Mouse (Mus musculus) midbrain, embryonic 13.5 days (tissue): ENCODE data around the gene Madd. TPM values are rescaled to one million over a fixed set of nuclear protein-coding genes. Genes with fewer than 3 reads are reported as not detected.

Experiments used
- ATAC-seq: fragments of 200-750 bp; cut with Nextera tagmentation; 2 replicates; pipeline ENCODE4 v1.8.0; 2017; ENCODE audit warnings: mild to moderate bottlenecking, moderate TSS enrichment, moderate library complexity
- H3K27ac ChIP-seq: fragments of 300-500 bp; sonication (generic); 2 replicates; pipeline ENCODE4 v1.5.1; 2015; ENCODE audit warnings: inconsistent platforms, mild to moderate bottlenecking, moderate library complexity
- H3K27me3 ChIP-seq: fragments of 300-500 bp; sonication (generic); 2 replicates; pipeline ENCODE4 v1.6.1; 2015; ENCODE audit warnings: mild to moderate bottlenecking, inconsistent platforms
- H3K36me3 ChIP-seq: fragments of 300-500 bp; sonication (generic); 2 replicates; pipeline ENCODE4 v1.6.1; 2015; ENCODE audit warnings: mild to moderate bottlenecking, inconsistent platforms
- H3K4me1 ChIP-seq: fragments of 300-500 bp; sonication (generic); replicated peaks from 2 replicates; pipeline ENCODE4 v1.6.1; 2015; ENCODE audit warnings: inconsistent platforms
- H3K4me2 ChIP-seq: fragments of 300-500 bp; sonication (generic); replicated peaks from 2 replicates; pipeline ENCODE4 v1.6.1; 2015; ENCODE audit warnings: moderate library complexity, mild to moderate bottlenecking, inconsistent platforms
- H3K4me3 ChIP-seq: fragments of 300-500 bp; sonication (generic); replicated peaks from 2 replicates; pipeline ENCODE4 v1.5.1; 2015; ENCODE audit warnings: mild to moderate bottlenecking, inconsistent platforms
- H3K9ac ChIP-seq: fragments of 300-500 bp; sonication (generic); replicated peaks from 2 replicates; pipeline ENCODE4 v1.6.1; 2015; ENCODE audit warnings: mild to moderate bottlenecking, inconsistent platforms
- H3K9me3 ChIP-seq: fragments of 300-500 bp; sonication (generic); 2 replicates; pipeline ENCODE4 v1.6.1; 2016; ENCODE audit warnings: mild to moderate bottlenecking, inconsistent platforms
- WGBS: fragments of 180-500 bp; shearing (Covaris S2); methylation state at CpG from one replicate; pipeline ENCODE4 v1.1.7; 2015; 5-methylcytosine and 5-hydroxymethylcytosine counted together
- polyA plus RNA-seq: library from polyadenylated mRNA; unstranded; fragments of >200 nt; fragmentation: Nextera tagmentation; extraction: Ambion mirVana; gene quantifications from 2 replicates; pipeline ENCODE4 v1.2.1, GENCODE M21; 2015

Gene Madd
- polyA plus RNA-seq, 1 experiment from 2014 or later = 58.0 TPM

GRCm38 (mm10) chr2:91194624-91195332 is 11.1 kb upstream of the Madd start:
- Histone ChIP-seq H3K9me3 (no peaks in the 10 kb centered on the region), H3K27me3 (no peaks in the 10 kb centered on the region), H3K27ac (no peak overlapping the region), H3K4me2 (peak overlapping the region; percentile 56), H3K36me3 (no peaks in the 10 kb centered on the region), H3K4me3 (peak overlapping the region; percentile 28), H3K4me1 (peaks cover 9% of the 10 kb centered on the region; the same call in 1 of the 2 replicates), H3K9ac (peak overlapping the region; percentile 58)
- peak; percentile 88 for ATAC-seq
- 2% methylated on average over 27 of the region's 27 CpGs for WGBS

GRCm38 (mm10) chr2:91190501-91190900 is 6.9 kb upstream of the Madd start:
- Histone ChIP-seq H3K4me3 (no peak overlapping the region), H3K9me3 (no peaks in the 10 kb centered on the region), H3K4me1 (peaks cover 9% of the 10 kb centered on the region; the same call in 1 of the 2 replicates), H3K27ac (no peak overlapping the region), H3K4me2 (no peak overlapping the region), H3K27me3 (no peaks in the 10 kb centered on the region), H3K9ac (no peak overlapping the region), H3K36me3 (no peaks in the 10 kb centered on the region)
- 90% methylated on average over 16 of the region's 16 CpGs for WGBS
- no peak for ATAC-seq

DNA sequence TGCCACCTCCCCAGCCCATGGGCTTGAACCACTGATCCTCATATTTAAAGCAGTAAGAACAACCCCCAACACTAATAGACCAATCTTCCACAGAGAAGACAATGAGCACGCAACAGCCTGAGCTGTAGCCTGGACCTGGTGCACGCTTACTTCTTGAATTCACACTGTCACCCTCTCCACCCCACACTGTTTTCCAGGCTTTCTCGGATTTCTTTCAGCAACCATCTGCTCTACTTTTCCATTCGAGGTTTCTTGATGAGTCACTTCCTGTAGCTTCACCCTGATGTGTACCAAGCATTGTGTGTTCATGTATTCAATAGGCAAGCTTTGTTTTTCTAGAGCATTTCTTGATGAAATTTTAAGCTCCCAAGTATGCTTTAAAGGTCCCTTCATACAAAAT is 3.8 kb upstream of the Madd start:
- H3K9ac ChIP-seq = no peak overlapping the region
- WGBS = 79% methylated on average over 4 of the region's 4 CpGs
- H3K9me3 ChIP-seq = no peaks in the 10 kb centered on the region

DNA sequence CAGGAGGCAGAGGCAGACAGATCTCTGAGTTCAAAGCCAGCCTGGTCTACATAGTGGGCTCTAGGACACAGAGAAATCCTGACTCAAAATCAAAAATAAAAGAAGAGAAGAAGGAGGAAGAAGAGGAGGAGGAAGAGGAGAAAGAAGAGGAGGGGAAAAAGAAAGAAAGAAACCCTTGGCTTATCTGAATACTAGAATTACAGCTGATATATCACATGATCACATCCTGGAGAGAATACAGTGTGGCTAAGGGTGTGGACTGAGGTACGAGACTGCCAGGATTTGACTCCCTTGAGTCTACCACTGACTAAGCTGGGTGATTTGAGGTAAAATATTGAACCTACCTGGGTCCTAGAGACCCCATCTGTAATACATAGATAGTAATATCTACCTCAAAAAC is 2.6 kb upstream of the Madd start:
- Histone ChIP-seq H3K9me3 (no peaks in the 10 kb centered on the region), H3K4me3 (no peak overlapping the region), H3K36me3 (no peaks in the 10 kb centered on the region), H3K27ac (no peak overlapping the region), H3K4me1 (peaks cover 14% of the 10 kb centered on the region), H3K4me2 (no peak overlapping the region), H3K27me3 (no peaks in the 10 kb centered on the region), H3K9ac (no peak overlapping the region)
- ATAC-seq = no peak
- 90% methylated on average over 1 of the region's 1 CpGs for WGBS

More for the DNA sequence above, 3.8 kb upstream of the Madd start:
- no peak for ATAC-seq
- H3K4me1 ChIP-seq = peaks cover 5% of the 10 kb centered on the region
- no peak overlapping the region for H3K4me3 ChIP-seq
- H3K27me3 ChIP-seq = no peaks in the 10 kb centered on the region
- H3K27ac ChIP-seq = no peak overlapping the region
- H3K36me3 ChIP-seq = no peaks in the 10 kb centered on the region
- no peak overlapping the region for H3K4me2 ChIP-seq

- peaks cover 29% of the 10 kb centered on the region for H3K4me1 ChIP-seq
- H3K4me2 ChIP-seq = peak overlapping the region; percentile 66
- H3K27me3 ChIP-seq = no peaks in the 10 kb centered on the region
- H3K9ac ChIP-seq = peak overlapping the region; percentile 89
- ATAC-seq = peak; percentile 95
- peak overlapping the region; percentile 96 for H3K27ac ChIP-seq
- H3K4me3 ChIP-seq = peak overlapping the region; percentile 88
- peaks cover 7% of the 10 kb centered on the region for H3K36me3 ChIP-seq
- no peaks in the 10 kb centered on the region for H3K9me3 ChIP-seq
- under 1% methylated on average over 9 of the region's 9 CpGs for WGBS
Measured at GRCm38 (mm10) chr2:91183148-91183513, 506 bp downstream of the Madd start.

GRCm38 (mm10) chr2:91182405-91183147 is 1.1 kb downstream of the Madd start:
- Histone ChIP-seq H3K27me3 (no peaks in the 10 kb centered on the region), H3K9ac (peak overlapping the region; percentile 89), H3K9me3 (no peaks in the 10 kb centered on the region), H3K4me1 (peaks cover 29% of the 10 kb centered on the region), H3K27ac (peak overlapping the region; percentile 96), H3K4me2 (peak overlapping the region; percentile 66), H3K4me3 (peak overlapping the region; percentile 88), H3K36me3 (peaks cover 13% of the 10 kb centered on the region)
- ATAC-seq = peak; percentile 99
- WGBS = under 1% methylated on average over 73 of the region's 81 CpGs

DNA sequence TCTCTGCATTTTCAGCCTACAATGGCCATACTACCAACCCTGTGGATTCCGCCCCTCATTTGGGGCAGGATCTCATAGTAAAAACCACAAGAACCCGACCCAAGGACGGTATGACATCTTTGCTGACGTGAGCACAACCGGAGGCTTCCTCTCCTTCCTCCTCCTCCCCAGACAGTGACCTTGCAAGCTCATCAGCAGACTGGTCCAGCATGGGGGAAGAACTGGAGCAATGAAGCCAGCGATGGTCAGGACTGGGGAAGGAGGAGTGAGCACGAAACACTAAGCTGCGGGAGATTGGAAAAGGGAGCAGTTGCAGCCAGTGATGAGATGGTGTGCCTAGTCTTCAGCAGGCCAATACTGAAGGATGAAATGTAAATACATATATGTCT is 1.6 kb downstream of the Madd start:
- H3K9ac ChIP-seq = peak overlapping the region; percentile 89
- no peaks in the 10 kb centered on the region for H3K27me3 ChIP-seq
- H3K27ac ChIP-seq = peak overlapping the region; percentile 96
- 5% methylated on average over 8 of the region's 8 CpGs for WGBS
- H3K4me2 ChIP-seq = peak overlapping the region; percentile 66
- no peak for ATAC-seq
- peaks cover 29% of the 10 kb centered on the region for H3K4me1 ChIP-seq
- no peaks in the 10 kb centered on the region for H3K9me3 ChIP-seq
- H3K4me3 ChIP-seq = peak overlapping the region; percentile 88
- H3K36me3 ChIP-seq = peaks cover 16% of the 10 kb centered on the region

- ATAC-seq = no peak
- H3K27ac ChIP-seq = no peak overlapping the region
- H3K36me3 ChIP-seq = peaks cover 29% of the 10 kb centered on the region
- H3K4me3 ChIP-seq = 0 out of 2 replicates have a peak overlapping the region, but pooled peaks have one; percentile 88
- H3K27me3 ChIP-seq = no peaks in the 10 kb centered on the region
- H3K4me2 ChIP-seq = peak overlapping the region; percentile 66
- peaks cover 29% of the 10 kb centered on the region for H3K4me1 ChIP-seq
- whole genome bisulfite sequencing = 68% methylated on average over 5 of the region's 5 CpGs
- H3K9me3 ChIP-seq = no peaks in the 10 kb centered on the region
- peak overlapping the region; percentile 89 for H3K9ac ChIP-seq
Measured at GRCm38 (mm10) chr2:91180706-91181105, 2.9 kb downstream of the Madd start.

GRCm38 (mm10) chr2:91179825-91180224 is 3.8 kb downstream of the Madd start:
- H3K9ac ChIP-seq = no peak overlapping the region
- peaks cover 29% of the 10 kb centered on the region for H3K4me1 ChIP-seq
- WGBS = 38% methylated on average over 4 of the region's 4 CpGs
- H3K27me3 ChIP-seq = no peaks in the 10 kb centered on the region
- H3K27ac ChIP-seq = no peak overlapping the region
- no peak overlapping the region for H3K4me3 ChIP-seq
- H3K4me2 ChIP-seq = no peak overlapping the region
- H3K9me3 ChIP-seq = no peaks in the 10 kb centered on the region
- peaks cover 36% of the 10 kb centered on the region for H3K36me3 ChIP-seq
- no peak for ATAC-seq

DNA sequence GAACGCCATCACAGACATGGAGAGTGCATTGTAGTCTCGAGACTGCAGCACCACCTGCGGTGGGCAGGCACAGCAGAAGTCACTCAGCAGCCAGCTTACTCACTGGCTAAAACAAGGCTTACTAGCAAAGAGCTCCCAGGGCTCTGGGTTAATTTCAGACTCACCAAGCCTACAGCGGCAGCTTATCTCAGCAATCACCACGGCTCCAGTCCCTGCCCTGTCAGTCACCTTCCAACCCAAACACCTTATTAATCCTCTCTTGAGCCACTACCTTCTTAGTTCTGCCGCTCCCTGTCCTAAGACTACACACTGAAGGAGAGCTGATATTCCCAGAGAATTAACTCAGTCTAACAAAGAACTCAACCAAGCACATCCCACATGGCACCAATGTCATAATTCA is 7.4 kb downstream of the Madd start:
- no peak for ATAC-seq
- Histone ChIP-seq H3K4me1 (peaks cover 16% of the 10 kb centered on the region), H3K9me3 (no peaks in the 10 kb centered on the region), H3K27ac (no peak overlapping the region), H3K36me3 (peaks cover 71% of the 10 kb centered on the region), H3K4me2 (no peak overlapping the region), H3K27me3 (no peaks in the 10 kb centered on the region), H3K4me3 (no peak overlapping the region), H3K9ac (no peak overlapping the region)
- WGBS = 81% methylated on average over 6 of the region's 6 CpGs

- Histone ChIP-seq H3K4me3 (no peak overlapping the region), H3K36me3 (peaks cover 75% of the 10 kb centered on the region), H3K4me2 (no peak overlapping the region), H3K27ac (no peak overlapping the region), H3K9me3 (no peaks in the 10 kb centered on the region), H3K4me1 (peaks cover 8% of the 10 kb centered on the region), H3K9ac (no peak overlapping the region), H3K27me3 (no peaks in the 10 kb centered on the region)
- ATAC-seq = no peak
- WGBS = 90% methylated on average over 4 of the region's 4 CpGs
Measured at GRCm38 (mm10) chr2:91175490-91175889, 8.1 kb downstream of the Madd start.

GRCm38 (mm10) chr2:91169587-91170322 is 13.9 kb downstream of the Madd start:
- H3K4me1 ChIP-seq = no peaks in the 10 kb centered on the region
- H3K4me3 ChIP-seq = no peak overlapping the region
- ATAC-seq = no peak
- no peak overlapping the region for H3K9ac ChIP-seq
- H3K4me2 ChIP-seq = no peak overlapping the region
- no peak overlapping the region for H3K27ac ChIP-seq
- H3K27me3 ChIP-seq = no peaks in the 10 kb centered on the region
- peaks cover 92% of the 10 kb centered on the region for H3K36me3 ChIP-seq
- no peaks in the 10 kb centered on the region for H3K9me3 ChIP-seq
- 93% methylated on average over 25 of the region's 25 CpGs for WGBS
